Mouse (Mus musculus) CD8-positive naive resting alpha-beta T cell, adult 57 days (primary cell): ENCODE results near the gene Bora. TPM values are rescaled to one million over a fixed set of nuclear protein-coding genes. Genes with fewer than 3 reads are reported as not detected.

Source experiments
- total RNA-seq: library from RNA; stranded (reverse); gene quantifications from one replicate; pipeline ENCODE4 v1.2.4, GENCODE M21; 2023

The Bora gene
- total RNA-seq: 14.5 TPM

DNA sequence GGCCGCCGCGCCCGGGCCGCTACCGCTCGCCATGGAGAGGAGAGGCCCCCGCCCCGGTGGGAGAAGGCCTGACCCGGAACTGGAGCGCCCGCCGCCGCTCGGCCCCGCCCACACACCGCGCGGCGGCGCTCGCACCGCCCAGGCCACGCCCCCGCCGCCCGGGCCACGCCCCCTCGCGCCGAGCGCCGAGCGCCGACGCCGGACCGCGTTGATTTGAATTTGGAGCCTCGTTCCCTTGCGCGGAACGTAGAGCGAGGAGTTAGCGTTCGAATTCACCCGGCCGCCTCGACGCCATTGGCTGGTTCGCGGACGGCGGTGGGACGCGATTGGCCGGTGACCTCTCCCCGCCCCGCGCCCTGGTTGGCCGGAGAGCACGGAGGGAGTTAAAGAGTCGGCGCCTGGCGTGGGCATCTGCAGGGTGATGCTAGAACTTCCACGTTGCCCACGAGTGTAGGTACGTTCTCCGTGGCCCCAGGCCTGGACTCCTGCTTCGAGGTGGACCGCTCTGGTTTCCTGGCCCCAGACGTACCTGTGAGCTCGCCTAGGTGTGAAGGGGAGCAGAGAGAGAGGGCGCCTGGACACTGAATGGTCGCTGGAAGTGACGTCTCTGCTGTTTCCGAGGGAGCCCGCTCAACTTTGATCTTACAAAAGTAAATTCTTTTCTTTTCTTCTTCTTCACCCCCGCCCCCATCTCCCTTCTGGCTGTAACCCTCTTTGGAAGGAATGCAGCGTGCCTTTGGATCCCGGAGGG, at the start of gene Bora, which contains the start of gene Mzt1:
Gene Bora, plus strand, starts transcription at position 192 of the 751 bp plus-strand sequence.
Gene Mzt1, minus strand, starts transcription at position 104 of the 751 bp plus-strand sequence.

DNA sequence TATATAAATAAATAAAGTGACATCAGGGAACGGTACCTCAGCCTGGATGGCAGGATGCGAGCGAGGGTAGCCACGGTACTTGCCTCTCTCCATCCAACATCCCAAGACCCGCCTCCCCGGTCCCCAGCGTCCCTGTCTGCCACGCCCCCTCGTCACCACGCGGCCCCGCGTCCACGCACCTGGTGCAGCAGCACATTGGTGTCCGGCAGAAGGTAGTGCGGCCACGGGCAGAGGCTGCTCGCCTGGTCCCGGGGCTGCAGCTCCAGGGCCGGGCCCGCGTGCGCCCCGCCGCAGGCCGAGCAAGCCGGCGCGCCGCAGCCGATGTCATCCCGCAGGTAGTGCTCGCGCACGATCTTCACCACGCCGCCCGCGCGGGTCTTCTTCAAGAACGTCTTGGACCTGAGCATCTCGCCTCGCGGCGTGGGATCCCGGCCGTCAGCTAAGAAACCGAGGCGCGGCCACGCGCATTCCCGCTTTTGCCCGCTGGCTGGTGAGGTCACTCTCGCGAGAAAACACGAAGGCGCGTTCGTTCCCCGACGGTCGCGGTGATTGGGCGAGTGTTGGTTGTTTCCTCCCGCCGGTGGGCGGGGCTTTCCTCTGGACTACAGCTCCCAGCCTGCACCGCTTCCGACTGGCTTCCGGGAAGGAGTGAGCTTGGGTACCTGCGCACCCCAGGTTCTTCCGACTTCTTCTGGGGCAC, 53.4 kb downstream of the Bora start, which contains the start of the genes Pibf1 and Dis3:
Gene Pibf1, plus strand, starts transcription at position 158 of the 700 bp plus-strand sequence.
Gene Dis3, minus strand, starts transcription at position 504 of the 700 bp plus-strand sequence.

Other genes with a start within 250 kb of the Bora start
- gene Rpl36a-ps1, start 51.9 kb upstream of the Bora start, total RNA-seq: 8.8 TPM
- 25.0 TPM for gene Mzt1, start 88 bp upstream of the Bora start, total RNA-seq
- gene Pibf1, start 53.2 kb downstream of the Bora start, total RNA-seq: 19.3 TPM
- 32.2 TPM for gene Dis3, start 53.5 kb downstream of the Bora start, total RNA-seq